Mouse (Mus musculus) liver, adult 2 months (tissue): ENCODE measurements around the gene Pigl.

ENCODE experiments used
- CTCF ChIP-seq: fragments of 200-500 bp; IDR thresholded peaks from 2 replicates; pipeline ENCODE4 v1.5.1; 2011; ENCODE audit warnings: low read depth, low read length, control low read depth
- POLR2A ChIP-seq: fragments of 200-500 bp; IDR thresholded peaks from 2 replicates; pipeline ENCODE4 v1.6.1; 2011; ENCODE audit warnings: low read length, control low read depth; ENCODE audit not compliant: insufficient read depth; ENCODE audit errors: extremely low read depth

- no peak for TF ChIP-seq CTCF
- TF ChIP-seq POLR2A: no peak
Measured at GRCm38 (mm10) chr11:62465849-62466248, 7.6 kb downstream of the Pigl start.
